Mouse (Mus musculus): ENCODE data around the gene Muc3. TPM values are rescaled to one million over a fixed set of nuclear protein-coding genes. Genes with fewer than 3 reads are reported as not detected.
"Not testable (repeated sequence)": the region's sequence is repeated elsewhere in the genome, so short reads cannot be mapped to it uniquely, and the experiment has no call there.

Muc3 gene
- total RNA-seq (2021) = not detected

DNA sequence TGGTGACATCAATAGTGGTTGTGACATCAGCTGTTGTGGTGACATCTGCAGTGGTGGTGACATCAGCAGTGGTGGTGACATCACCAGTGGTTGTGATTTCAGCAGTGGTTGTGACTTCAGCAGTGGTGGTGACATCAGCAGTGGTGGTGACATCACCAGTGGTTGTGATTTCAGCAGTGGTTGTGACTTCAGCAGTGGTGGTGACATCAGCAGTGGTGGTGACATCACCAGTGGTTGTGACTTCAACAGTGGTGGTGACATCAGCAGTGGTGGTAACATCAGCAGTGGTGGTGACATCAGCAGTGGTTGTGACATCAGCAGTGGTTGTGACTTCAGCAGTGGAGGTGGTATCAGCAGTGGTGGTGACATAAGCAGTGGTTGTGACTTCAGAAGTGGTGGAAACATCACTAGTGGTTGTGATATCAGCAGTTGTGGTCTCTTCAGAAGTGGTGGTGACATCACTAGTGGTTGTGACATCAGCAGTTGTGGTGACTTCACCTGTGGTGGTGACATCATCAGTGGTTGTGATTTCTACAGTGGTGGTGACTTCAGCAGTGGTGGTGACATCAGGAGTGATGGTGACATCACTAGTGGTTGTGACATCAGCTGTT lies at the start of gene Muc3:
Gene Muc3, minus strand, starts transcription at position 51 of the 611 bp plus-strand sequence.
- DNase-seq (ENCODE audit: low spot score in 2 of 2); intact Hi-C loops (cut with DNase I): not testable (repeated sequence)

DNA sequence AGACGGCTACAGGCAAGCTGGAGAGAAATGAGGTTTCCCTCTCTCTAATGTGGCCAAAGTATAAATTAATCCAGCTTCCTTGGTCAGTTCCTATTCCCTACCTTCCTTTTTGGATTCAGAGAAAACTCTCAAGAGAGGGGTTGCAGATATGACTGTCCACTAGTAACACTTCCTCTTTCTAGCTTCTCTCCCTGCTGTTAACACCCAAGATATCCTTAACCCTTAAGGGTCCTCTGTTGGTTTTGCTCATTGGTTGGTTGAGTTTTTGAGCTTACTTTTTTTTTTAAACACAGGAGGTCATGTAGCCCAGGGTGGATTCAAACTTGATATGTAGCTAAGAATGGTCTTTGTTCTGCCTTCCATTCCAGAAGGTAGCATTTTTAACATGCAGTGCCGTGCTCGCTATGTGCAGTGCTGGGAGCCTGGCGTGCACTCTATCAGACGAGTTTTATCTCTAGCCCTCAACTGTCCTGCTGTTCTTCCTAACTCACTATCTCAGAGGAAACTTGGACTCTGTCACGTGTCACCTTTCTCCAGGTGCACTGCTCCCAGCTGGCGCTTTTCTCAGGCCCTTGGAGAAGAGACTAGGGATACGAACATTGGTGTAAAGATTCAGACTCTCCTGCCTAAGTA lies 45.5 kb upstream of the Muc3 start:
- intact Hi-C loops (cut with DNase I) = no loop called here
- no peak for DNase-seq (ENCODE audit: low spot score in 2 of 2)

DNA sequence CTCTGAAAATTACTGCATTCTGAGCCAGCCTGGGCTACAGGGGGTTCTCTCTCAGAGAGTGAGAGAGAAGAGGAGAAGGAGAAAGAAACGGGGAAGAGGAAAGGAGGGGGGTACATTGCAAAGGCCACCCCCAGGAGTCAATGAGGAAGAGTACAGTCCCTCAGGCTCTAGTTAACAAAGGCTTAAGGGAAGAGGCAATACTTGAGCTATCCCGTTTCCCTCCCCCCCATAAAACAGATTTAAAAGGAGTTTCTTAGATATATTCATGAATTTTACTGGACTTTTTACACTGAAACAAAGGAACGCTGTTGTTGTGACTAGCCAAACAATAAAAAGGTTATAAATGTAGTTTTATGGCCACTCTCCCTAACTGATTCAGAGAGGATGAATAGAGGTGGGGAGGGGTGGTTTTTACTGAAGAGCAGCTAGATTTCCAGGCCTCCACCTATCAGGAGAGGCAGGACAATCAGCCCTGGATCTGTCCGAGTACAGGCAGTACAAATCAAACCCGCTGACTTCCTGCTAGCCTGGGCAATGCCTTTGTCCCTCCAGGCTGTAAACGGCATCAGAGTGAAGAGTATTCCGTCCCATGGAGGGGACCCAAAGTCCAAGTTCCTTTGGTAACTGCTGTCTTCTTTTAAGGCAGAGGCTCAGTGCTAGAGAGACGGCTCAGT lies 44.3 kb upstream of the Muc3 start:
- DNase-seq (ENCODE audit: low spot score in 2 of 2) = no peak
- intact Hi-C loops (cut with DNase I) = no loop called here

DNA sequence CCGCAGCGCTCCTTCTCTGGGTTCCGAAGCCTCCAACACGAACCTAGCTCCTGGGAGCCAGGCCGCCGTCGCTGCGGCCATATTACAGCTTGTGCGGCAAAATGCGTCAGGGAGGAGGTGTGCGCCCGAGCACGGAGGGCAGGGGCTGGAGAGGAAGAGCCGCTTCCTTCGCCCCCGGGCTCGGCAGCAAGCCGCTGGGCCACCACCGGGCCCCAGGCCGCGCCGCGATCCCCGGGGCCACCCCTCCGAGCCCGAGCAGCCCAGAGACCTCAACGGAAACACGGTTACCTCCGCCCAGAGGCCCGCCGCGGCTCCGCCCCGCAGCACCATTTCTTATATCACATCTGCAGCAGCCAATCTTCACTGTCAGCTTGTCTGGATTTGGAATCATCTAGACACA lies 40.2 kb upstream of the Muc3 start:
- no peak for DNase-seq (ENCODE audit: low spot score in 2 of 2)
- intact Hi-C loops (cut with DNase I) = no loop called here

DNA sequence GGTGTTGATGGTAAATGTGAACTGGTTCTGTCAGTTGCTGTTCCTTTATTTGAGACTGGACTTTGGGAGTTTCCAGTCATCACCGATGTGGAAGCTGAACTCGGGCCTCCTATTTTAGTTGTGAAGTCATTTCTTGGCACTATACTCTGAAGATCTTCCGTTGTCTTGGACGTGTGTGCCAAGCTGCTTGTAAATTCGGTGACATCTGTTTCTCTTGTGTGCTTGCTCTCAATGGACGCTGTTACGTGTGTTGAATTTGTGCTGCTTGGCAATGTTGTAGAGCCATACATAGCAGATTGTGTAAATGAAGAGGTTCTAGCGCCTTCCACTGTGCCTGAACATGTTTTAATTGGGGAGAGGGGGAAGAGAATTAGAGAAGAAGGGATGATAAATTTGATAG lies 36.2 kb upstream of the Muc3 start:
- DNase-seq (ENCODE audit: low spot score in 2 of 2) = no peak
- intact Hi-C loops (cut with DNase I) = no loop called here

DNA sequence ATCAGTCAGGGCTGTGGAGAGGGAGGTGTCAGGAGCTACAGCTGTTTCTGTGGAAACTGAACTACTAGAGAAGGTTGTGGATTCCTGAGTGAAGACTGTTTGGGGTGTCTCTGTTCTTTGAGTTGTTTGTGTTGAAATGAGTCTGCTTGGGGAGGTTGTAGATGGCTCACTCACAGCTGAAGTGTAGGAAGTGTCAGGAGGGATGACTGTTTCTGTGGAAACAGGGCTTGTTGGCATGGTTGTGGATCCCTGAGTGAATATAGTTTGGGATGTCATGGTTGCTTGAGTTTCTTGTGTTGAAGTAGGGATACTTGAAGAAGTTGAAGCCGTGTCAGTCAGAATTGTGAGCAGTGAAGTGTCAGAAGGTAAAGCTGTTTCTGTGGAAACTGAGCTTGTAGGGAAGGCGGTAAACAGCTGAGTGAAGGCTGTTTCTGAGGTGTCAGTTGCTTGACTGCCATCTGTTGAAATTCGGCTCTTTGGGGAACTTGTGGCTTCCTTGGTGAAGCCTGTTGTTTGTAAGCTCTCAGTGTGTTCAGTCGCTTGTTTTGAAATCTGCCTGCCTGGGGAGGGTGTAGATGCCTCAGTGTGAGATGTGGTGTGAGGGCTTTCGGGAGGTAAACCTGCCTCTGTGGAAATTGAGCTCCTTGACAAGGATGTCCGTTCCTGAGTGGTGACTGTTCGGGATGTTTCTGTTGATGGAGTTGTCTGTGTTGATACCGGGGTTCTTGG lies 30.7 kb upstream of the Muc3 start:
- peak in 1 of 2 experiments; percentile 22 for DNase-seq (ENCODE audit: low spot score in 2 of 2)
- intact Hi-C loops (cut with DNase I) = no loop called here

DNA sequence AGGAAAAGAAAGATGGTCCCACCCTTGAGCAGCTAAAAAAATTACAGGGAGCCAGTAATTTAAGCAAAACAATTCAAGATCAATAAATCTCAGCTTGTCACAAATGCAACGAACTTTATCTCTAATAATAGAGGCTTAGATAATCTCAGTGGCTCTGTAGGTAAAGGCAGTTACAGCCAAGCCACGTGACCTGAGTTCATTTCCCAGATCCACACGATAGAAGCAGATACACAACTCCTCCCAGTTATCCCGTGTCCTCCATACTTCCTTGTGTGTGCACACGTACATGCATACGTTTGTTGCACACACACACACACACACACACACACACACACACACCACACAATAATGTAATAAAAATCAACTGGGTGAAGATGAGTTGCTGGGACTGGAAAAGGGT lies 24.8 kb upstream of the Muc3 start:
- no peak for DNase-seq (ENCODE audit: low spot score in 2 of 2)
- intact Hi-C loops (cut with DNase I) = no loop called here

DNA sequence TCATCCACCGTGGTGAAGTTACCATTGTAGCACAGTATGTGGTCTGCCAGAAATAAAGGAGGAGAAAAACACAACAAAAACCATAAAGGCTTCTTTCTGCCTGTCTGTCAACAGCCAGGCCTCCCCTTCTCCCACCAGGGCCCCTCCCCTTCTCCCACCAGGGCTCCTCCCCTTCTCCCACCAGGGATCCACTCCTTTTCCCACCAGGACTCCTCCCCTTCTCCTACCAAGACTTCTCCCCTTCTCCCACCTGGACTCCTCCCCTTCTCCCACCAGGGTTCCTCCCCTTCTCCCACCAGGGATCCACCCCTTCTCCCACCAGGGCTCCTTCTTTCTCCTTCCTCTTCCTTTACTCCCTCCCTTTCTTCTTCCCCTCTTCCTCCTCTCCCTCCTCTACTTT lies 23.5 kb upstream of the Muc3 start:
- intact Hi-C loops (cut with DNase I) = no loop called here
- DNase-seq (ENCODE audit: low spot score in 2 of 2) = no peak

DNA sequence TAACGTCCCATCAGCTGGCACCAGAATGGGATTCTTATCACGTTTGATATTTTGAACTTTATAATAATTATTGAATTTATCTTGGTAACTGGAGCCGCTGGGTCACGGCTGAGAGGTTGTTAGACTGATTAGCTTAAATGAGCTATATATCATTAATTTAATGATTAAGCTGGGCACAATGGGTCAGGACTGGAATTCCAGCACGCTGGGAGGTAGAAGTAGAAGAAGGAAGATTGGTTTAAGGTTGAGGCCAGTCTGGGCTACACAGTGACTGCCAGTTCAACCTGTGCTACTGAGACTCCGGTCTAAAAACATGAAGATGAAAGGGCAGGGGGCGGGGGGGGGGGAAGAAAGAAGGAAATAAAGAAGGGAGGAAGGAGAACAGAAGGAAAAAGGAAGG lies 22.4 kb upstream of the Muc3 start:
- DNase-seq (ENCODE audit: low spot score in 2 of 2) = no peak
- intact Hi-C loops (cut with DNase I) = no loop called here

DNA sequence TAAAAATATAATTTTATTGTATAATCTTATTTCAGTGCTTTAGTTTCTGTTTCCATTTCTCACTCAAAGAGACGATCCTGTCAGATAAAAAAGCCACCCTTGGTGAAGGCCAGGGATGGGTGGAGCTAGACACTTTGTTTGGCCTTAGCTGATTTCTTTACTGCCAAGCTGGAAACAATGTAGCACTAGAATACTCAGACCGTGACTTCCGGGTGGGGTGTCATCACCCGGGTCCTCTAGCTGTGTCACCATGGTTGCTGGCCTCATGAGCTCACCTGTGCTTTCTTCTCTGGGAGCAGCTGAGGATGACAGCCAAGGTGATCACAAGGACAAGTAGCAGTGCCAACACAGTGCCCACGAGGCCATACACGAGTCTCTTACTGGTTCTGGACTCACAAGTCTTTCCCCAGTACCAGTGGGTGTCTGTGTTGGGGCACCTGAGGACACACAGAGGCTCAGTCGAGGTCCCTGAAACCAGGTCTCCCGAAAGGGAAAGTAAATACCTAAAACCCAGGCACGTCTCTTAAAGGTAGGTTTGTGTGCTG lies 21.8 kb upstream of the Muc3 start:
- DNase-seq (ENCODE audit: low spot score in 2 of 2) = no peak

DNA sequence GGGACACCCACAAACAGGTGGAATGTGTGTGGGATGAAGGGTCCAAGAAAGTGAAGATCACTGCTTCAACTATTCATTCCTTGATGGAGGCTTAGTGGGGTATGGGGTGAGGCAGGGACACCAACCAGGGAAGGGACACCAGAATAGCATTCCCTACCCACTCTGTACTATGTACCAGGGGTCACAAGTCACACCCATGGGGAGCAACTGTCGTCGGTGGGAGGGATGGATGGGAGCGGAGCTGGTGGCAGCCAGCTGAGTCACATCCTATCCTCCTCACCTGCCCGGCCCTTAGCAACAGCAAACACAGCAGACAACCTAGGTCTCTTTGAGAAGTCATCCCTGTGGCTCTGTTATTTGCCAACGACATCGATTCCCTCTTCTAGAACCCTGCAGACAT lies 18.4 kb upstream of the Muc3 start:
- intact Hi-C loops (cut with DNase I) = no loop called here
- no peak for DNase-seq (ENCODE audit: low spot score in 2 of 2)

More for the DNA sequence above, 21.8 kb upstream of the Muc3 start:
- intact Hi-C loops (cut with DNase I) = no loop called here

DNA sequence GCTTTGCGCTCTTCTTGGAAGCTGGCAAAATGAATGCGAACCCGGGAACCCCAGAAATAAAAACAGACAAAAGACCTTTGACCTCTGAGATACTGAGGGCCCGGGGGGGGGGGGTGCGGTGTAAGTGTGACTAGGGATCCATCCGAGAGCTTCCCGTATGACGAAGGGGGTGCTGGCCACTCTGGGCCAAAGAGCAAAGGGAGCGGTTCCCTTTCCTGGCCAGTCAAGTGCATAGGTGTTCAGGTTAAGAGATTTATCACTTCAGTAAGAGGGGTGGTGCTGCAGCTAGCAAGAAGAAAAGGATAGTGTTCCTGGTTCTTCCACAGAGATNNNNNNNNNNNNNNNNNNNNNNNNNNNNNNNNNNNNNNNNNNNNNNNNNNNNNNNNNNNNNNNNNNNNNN lies 16.9 kb upstream of the Muc3 start:
- DNase-seq (ENCODE audit: low spot score in 2 of 2) = no peak
- intact Hi-C loops (cut with DNase I) = no loop called here

DNA sequence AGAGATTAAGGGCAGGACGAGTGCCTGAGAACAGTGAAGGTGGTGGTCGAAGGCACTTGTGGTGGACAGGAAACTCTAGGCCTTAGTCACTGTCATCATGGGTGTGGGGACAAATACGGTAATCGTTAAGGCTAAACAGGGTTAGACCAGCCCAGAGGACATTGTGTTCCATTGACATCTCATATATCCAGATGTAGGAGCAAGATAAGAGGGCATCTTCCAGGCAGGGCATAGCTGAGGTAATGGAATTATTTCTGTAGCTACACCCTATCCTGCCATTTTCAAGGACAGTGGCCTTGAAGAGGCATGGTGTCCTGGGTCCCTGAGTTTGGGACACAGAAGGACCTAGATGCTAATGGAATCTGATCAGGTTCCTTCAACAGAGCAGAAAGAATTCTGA lies 12.7 kb upstream of the Muc3 start:
- no peak for DNase-seq (ENCODE audit: low spot score in 2 of 2)
- intact Hi-C loops (cut with DNase I) = no loop called here

DNA sequence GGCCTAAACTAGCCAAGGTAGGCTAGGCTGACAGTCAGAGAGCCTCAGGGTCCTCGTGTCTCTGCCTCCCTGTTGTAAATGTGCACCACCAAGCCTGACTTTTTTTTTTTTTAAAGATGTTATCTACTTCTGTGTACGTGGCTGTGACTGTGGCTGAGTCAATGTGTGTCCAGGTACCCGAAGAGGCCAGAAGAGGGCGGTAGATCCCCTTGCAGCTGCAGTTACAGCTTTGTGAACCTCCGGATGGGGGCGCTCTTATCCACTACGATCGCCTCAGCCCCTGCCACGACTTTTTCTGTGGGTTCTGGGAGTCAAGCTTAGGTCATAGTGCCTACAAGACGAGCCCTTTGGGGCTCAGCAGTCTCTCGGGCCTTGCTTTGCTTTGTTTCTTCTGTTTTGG lies 10.3 kb upstream of the Muc3 start:
- DNase-seq (ENCODE audit: low spot score in 2 of 2) = no peak
- intact Hi-C loops (cut with DNase I) = no loop called here

DNA sequence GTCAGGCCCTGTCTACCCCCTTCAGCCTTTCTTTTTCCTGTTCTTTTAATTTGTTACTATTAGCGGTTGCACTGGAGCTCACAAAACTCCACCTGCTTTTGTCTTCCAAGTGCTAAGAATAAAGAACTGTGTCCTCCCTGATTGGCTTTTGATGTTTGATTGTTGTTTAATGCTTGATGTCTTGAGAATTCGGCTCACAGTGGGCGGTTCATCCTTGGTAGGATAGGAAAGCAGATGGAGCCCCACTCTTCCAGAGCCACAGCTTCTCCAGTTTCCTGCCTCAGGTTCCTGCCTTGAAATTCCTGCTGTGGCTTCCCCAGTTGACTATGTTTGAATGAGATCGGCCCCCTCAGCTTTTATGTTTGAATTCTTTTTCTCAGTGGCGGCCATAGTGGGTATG lies 4.2 kb upstream of the Muc3 start:
- intact Hi-C loops (cut with DNase I) = no loop called here
- no peak for DNase-seq (ENCODE audit: low spot score in 2 of 2)

DNA sequence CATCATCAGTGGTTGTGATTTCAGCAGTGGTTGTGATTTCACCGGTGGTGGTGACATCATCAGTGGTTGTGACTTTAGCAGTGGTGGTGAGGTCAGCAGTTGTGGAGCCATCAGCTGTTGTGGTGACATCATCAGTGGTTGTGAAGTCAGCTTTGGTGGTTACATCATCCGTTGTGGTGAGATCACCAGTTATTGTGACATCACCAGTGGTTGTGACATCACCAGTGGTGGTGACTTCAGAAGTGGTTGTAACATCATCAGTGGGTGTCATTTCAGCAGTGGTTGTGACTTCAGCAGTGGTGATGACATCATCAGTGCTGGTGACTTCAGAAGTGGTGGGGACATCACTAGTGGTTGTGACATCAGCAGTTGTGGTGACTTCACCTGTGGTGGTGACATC lies 3.5 kb upstream of the Muc3 start:
- DNase-seq (ENCODE audit: low spot score in 2 of 2) = no peak
- intact Hi-C loops (cut with DNase I) = no loop called here

DNA sequence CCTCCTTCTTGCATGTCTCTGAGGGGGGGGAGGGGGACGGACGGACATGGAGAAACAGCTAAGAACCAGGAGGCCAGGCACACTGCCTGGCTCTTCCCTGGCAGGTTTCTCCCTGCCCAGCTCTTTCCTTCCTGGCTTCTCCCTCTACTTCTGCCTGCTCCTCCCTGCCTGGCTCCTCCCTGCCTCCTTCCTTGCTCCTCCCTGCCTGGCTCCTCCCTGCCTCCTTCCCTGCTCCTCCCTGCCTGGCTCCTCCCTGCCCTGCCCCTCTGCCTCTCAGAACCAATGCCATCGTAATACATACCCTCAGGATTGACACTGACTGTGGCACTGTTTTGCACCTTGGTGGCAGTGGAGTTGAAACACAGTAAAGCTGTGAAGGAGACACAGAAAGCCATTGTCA lies 8.3 kb downstream of the Muc3 start:
- no peak for DNase-seq (ENCODE audit: low spot score in 2 of 2)
- intact Hi-C loops (cut with DNase I) = no loop called here

DNA sequence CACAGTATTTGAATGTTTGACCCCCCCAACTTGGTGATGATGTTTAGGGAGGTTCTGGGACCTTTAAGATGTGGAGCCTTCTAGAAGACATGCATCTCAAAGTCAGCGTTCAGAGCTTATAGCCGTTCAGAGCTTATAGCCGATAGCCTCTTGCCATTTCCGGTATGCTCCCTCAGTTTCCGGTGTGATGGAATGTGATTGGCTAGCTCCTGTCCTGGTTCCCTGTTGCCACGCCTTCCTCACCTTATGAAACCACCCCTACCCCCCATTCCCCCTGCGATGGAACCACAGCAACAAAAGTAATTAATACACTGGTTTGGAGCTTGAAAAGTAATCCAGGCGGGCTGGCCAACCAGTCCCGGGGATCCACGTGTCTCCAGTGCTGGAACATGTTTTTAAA lies 10.1 kb downstream of the Muc3 start:
- DNase-seq (ENCODE audit: low spot score in 2 of 2) = no peak
- intact Hi-C loops (cut with DNase I) = no loop called here

DNA sequence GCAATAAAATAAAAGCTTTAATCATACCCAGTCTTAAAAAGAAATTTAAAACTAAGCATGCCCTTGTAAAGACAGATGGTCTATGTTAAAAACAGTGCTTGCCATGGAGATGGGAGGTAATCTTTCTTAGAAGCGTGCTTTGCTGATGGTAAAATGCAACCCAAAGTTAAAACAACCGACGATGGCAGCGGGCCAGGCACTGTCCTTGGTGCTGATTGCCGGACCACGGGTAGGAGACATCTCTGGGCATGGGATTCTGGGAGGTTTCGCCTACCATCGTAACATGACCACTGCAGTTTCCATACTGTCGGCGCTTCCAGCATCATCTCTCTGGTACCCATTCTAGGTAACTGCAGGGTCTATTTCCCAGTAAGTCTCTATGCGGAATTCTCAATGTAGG lies 14.2 kb downstream of the Muc3 start:
- DNase-seq (ENCODE audit: low spot score in 2 of 2) = no peak
- intact Hi-C loops (cut with DNase I) = no loop called here

DNA sequence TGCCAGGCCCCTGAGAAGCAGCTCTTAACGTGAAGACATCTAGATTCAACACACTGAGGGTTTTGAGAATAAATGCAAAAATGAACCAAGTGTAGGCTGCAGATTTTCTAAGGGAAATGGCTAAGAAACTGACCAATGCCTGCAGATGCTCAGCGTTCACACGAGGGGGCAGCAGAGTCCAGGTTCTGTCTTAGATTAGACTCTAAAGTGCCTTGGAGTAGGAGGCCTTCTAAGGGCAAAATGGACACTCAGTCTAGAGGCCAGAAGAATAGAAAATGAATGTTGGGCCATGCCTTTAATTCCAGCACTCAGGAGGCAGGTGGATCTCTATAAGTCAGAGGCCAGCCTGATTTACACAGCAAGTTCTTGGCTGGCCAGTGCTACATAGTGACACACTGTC lies 17.6 kb downstream of the Muc3 start:
- peak; percentile 19 to 28 for DNase-seq (ENCODE audit: low spot score in 2 of 2)
- intact Hi-C loops (cut with DNase I) = loop anchor here (1.0 kb wide), 1 partner anchor 155 kb away; no protein-coding TSS in a partner anchor

Data from left cerebral cortex, postnatal 36 days (tissue).